Mouse (Mus musculus): ENCODE data around the gene Snx9. TPM values are rescaled to one million over a fixed set of nuclear protein-coding genes. Genes with fewer than 3 reads are reported as not detected.

Snx9 gene
- total RNA-seq, 2 experiments from 2014 or later, result 21.5 to 22.4 TPM

DNA sequence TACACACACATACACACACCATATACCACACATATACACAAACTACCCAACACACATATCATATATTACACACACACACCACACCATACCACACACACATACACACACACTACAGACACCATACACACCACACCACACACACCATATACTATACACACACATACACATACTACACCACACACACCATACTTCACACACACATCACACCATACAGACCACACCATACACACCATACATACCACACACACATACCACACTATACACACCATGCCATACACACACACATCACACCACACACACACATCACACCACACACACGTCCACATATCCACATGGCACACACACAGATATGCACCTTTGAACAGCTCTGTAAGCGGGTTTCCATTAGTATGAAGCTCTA lies 34.3 kb upstream of the Snx9 start:
- DNase-seq, result no peak

DNA sequence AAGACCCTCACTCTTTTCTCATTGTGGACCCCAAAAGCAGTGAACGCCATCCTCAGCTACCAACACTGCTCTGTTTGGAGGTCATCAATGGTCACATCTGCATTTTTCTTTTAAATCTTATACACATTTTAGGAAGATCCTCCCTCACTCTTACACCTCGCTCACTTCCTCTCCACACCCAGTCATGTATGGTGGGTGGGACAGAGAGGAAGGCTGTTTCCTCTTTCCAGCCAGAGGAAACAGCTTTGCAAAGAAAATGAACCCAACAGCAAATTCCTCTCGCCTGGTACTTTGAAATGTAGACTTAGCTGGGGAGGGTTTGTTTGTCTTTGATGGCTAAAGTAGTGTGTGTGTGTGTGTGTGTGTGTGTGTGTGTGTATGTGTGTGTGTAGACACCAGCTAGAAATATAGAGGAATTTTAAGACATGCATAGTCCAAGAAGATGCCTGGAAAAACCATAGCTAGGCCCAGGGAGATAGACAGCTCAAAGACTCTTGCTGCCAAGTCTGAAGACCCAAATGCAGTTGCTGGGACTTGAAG lies 33.2 kb upstream of the Snx9 start:
- no peak for DNase-seq

DNA sequence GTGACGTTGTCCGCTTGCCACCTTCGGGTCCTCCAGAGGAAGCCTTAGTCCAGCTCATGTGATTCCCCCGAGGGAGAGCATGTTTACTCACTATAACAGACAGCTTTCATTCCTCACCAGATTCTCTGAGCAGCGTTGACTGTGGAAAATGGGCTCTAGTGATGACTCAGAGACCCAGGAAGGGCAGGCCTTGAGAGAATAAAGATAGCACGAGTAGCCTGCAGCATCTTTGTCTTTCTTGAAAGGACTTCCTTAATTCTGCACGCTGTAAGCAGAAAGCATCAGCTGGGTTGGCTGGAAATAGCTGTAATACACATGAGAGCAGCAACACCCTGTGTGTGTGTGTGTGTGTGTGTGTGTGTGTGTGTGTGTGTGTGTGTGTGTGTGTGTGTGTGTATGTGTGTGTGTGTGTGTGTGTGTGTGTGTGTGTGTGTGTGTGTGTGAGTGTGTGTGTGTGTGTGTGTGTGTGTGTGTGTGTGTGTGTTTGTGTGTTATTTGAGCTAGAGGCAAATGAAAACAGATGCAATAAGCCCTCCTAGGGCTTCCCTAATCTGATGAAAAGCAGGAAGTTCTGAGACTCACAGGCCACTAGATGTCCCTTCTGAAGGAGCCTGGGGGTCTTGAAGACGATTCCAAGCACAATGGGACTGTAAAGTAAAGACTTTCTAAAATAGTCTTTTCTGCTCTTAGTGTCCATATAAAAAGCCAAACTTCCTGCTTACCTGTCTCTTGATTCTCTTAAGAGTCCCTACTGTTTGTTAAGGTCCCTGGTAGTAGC lies 27.1 kb upstream of the Snx9 start:
- no peak for DNase-seq

DNA sequence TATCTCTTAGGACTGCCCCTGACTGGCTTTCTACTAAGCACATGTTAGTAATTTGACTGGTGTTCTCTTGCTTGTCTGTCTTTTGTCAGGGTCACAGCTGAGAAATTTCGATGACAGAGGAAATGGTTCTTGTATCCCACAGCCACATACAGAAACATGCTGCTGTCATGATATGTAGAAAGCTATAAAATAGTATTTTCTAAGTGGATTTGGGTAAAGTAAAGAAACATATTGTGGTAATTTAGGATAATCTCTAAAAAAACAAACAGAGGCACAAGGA lies 26.5 kb upstream of the Snx9 start:
- no peak for DNase-seq

DNA sequence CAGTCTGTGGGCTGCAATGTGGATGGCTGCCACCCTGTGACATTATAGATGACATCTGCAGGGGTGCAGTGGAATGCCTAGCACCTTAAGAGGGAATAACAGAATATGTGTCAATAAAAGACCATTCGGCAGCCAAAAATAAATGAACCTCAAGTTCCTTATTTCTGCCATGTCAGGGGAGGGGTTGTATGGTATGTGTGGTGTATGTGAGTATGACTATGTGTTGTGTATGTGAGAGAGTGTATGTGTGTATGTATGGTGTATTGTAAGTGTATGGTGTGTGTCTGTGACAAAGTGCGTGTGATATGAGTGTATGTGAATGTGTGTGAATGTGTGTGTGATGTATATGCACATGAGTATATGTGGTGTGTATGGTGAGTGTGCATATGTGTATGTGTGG lies 23.3 kb upstream of the Snx9 start:
- DNase-seq, result no peak

DNA sequence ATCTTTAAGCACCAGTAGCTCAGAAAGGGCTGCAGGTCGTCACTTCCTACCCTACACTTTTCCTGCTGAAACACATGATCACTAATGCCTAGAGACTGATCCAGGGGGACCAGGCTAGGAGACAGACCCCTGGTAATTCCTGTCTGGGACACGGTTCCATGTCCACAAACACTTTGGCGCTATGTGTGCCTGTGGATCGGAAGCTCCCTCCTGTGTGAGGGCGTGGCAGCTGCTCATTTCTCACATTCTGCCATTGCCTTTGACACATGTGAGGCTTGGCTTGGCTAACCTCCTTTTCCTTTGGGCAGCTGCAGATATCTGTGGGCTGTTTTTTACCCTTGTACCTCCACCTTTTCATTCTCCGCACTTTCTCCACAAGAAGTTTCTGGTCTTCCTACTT lies 22.0 kb upstream of the Snx9 start:
- no peak for DNase-seq

DNA sequence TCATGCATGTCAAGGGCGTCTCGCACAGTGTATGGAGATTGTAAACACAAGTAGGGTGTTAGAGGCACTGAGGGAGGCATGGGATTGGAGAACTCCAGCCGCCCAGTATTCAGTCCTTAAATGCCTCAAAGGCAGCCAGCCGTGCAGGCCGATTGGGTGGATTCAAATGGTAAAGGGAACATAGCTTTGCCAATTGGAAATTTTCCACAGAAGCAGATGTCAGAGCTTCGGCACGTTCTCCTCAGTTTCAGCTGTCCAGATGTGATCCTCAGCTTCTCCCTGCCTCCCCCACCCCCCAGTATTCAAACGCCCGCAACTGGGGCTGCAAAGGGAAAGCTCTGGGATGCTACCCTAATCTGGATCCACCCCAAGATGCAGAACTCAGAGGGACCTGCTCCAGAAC lies 21.3 kb upstream of the Snx9 start:
- DNase-seq, result no peak

DNA sequence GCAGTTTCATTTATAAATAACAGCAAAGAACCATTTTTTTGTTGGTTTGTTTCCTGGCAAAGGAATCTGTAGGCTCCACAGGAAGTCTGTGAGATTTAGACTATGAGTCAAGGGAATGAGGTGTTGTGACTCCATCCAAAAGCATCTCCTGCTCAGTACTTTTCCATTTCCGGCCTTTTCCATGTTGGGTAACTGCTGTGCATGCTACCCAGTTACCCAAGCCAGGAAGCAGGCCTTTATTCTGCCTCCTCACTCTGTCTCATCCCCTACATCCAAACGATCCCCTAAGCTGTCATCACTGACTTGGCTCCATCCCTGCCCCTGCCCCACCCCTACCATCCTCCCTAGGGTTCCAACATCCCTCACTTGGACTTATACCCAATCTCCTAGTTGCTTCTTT lies 18.6 kb upstream of the Snx9 start:
- DNase-seq, result no peak

DNA sequence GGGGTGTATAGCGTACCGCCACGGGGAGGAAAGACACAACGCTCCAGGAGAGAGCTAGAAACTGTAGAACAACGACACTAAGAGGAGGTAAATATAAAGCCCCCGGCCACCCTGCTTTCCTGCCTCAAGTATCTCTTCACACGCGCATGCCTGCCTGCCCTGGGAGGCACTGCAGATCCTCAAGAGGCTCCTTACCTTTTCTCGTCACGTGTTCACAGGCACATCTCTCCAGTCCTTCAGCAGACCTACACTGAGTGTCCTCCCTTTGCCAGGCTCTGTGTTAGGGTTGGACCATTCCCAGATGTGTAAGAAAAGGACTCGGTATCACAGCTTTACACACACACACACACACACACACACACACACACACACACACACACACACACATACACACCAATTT lies 18.1 kb upstream of the Snx9 start:
- no peak for DNase-seq

DNA sequence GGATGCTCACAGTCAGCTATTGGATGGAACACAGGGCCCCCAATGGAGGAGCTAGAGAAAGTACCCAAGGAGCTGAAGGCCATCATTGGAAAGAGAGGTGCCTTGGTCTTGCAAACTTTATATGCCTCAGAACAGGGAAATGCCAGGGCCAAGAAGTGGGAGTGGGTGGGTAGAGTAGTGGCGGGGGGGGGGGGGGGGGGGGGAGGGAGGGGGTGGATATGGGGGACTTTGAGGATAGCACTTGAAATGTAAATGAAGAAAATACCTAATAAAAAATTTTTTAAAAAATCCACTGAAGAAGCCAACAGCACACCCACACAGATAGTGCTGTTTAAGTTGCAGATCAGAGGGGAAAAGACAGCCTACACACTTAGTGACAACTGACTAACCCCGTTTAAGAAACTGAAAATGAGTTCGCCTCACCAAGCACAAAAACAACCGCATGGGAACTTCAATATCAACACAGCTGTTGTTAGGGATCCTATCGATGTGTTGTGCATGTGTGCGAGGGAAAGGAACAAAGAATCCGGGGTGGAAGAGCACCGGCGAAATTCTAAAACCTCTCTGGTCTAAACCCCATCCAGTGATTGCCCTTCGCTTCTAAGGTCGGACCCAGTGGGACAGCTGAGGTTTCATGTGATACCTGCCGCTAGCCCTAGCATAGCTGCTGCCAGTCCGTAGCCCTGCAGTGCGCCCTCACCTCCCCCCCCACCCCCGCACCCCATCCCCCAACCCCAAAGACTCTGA lies 13.1 kb upstream of the Snx9 start:
- no peak for DNase-seq

DNA sequence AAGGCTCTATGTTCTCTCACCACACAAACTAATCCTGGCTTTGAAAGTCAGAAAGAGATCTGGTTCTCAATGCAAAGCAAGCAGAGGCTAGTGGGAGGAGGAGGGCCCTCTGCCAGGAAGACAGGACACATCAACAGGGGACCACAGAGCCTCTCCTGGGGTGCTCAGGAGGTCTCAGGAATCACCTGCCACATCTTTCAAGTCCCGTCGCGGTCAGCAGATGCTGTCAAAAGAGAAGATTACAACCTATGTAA lies 12.6 kb upstream of the Snx9 start:
- DNase-seq, result no peak

DNA sequence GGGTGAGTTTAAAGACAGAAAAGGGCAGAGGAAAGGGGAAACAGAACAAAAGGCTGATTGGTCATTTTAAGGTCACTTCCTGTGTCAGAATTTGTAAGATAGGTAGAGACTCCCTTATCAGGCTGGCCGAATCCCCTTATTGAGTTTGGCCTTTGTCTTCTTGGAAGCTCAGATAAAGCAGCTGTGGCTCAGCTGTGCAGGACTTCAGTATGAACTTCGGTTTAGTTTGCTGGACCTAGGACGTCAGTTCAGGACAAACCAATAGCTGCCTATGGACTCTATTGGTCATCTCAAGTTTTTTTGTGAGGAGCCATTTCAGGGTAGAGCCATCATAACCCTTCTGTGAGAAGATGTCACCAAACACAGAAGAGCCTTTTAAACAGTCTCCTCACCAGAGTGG lies 12.2 kb upstream of the Snx9 start:
- no peak for DNase-seq

DNA sequence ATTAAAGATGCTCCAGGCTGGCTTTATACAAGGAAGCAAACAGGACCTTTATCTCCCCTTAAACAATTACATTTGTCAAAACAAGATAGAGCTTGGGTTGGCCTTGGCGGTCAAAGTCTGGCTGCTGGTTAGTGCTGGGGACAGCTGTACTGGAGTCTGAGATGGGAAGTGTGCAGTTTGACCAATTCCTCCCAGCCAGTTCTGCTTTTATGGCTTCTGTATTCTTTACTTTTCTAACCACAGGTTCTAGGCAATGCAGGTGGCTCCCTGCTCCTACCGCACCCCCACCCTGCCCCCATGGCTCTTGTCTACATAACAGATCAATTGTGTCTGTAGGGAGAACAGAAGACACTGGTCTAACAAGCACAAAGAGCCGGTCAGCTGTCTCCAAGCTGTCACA lies 11.2 kb upstream of the Snx9 start:
- no peak for DNase-seq

DNA sequence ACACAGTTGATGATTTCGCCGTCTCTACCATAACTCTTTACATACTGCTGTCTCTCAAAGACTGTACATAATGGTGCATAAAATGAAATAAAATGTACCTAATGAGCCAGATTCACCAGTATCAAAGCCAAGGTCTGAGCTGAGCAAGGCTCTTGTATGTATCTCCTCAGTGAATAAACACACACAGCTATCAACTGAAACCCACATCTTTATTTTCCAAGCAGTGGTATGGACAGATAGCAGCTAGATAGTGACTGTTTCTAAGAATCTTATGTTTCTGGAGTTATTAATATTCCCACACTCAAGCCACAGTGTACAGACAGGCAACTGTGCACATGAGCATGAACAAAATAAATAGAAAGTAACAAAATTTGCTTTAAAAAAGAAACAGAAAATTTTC lies 10.7 kb upstream of the Snx9 start:
- no peak for DNase-seq

DNA sequence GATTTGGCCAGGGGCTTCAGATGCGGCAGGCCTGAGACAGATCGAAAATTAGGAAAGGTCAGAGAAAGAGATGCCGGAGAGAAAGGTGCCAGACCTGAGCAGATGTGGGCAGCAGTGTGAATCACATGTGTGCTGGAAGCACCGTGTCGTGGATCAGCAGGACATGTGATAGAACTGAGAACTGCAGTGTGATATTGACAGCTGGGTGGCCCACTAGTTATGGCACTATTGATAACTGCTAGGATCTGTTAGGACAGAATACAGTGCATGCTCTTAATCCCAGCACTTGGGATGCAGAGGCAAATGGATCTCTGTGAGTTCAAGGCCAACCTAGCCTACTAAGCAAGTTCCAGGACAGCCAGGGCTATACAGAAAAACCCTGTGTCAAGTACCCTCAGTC lies 10.3 kb upstream of the Snx9 start:
- DNase-seq, result no peak

DNA sequence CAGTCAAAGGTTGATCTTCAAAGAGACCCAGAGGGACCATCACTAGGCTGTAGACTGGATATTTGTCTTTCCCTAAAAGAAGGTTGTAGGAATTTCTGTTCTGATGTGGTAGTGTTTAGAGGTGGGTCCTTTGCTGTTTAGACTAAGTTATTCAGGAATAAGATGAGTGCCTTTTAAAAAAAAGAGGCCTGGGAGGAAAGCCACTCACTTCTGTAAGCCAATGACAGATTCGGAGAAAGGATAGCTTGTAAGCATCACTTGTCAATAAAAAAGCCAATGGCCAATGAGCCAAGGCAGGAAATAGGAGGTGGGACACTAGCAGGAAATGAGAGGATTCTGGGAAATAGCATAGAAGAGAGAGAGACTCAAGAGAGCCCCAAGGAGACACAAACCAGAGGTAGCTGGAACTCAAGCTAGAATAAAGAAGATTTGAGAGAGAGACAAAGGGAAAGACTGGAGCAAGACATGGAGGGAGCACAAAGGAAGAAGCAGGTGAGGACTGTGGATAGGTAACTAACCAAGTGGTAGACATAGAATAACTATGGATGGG lies 9.8 kb upstream of the Snx9 start:
- DNase-seq, result no peak

DNA sequence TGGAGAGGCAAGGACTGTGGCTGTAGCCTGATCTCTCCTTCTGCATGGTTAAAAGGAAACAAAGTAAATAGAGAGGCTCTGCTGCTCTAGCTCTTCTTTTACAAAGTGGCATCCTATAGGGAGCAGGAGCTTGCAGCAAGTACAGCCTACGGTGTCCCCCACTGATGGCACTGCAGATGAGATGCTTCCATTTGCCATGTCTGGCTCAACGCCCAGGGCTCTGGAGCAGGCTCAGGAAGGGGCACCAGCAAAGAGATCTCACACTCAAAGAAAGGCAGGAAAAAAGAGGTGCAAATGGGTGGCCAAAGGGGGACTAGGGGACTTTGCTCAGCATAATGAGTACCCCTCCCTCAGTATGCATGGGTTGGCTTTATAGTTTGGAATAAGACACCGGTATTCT lies 7.0 kb upstream of the Snx9 start:
- DNase-seq, result no peak

DNA sequence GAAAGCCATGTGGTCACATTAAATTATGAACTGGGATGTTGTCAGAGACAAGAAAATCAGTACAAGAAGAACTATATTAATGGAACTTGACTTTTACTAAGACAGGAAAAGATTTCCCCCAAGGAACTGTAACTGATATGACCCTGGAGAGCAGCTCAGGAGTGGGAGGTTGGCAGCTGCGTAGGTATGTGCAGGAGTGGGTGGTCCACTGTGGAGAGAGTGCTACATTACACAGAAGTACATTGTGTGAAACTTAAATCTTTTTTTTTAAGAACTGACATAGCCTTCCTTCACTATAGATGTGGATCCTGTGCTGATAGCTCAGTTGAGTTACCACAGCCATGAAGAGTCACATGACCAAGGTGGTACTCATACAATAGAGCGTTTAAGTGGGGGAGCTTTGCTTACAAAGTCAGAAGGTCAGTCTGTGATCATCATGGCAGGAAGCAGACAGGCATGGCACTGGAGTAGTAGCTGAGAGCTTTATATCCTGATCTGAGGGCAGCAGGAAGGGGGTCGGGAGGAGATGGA lies 6.3 kb upstream of the Snx9 start:
- DNase-seq, result no peak

DNA sequence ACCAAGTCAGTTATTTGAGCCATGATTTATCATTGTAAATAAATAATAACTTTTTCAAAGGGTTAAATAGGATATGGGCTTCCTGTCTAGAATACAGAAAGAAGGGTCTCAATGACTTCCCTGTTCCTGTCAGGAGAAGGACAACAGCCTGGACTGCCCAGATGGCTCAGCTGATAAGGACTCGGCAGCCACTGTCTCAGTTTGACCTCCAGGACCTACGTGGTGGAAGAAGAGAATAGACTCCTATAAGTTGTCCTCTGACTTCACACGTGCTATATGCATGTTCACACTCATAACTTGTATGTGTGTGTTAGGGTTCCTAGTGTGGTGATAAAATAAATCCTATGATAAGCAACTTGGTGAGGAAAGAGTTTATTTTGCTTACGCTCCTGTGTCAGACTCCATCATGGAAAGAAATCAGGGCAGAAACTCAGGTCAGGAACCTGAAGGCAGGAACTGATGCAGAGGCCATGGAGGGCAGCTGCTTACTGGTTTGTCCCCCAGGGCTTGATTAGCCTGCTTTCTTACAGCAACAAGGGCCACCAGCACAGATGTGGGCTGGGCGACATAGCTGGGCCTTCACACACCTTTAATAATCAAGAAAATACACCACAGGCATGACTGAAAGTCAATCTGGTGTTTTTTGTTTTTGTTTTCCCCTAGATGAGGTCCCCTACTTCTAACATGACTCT lies 1.4 kb upstream of the Snx9 start:
- no peak for DNase-seq

DNA sequence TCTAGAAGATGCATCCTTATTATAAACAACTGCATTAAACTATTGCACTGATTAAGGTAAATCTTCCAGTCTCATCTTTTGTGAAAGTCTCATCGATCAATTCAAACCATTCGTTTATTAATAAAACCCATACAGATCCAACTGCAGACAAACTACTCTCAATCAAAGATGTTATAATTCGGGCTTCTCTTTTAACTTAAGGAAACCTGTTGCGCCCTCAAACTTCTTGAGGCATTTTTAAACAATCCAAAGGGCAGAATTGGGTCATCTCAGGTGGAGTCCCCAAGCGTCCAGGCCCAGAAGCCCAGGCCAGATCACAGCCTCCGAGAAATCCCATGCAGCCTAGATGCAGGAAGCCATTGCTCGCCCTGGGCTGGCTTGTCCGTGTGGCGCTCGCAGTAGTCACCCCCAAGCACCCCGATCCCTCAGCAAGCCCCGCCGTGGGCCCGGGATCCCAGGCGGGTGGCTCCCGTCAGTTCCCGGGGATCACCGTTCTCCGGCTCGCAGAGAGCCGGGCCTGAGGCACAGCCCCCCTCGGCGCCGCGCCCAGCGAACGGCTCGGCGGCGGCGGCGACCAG lies 490 bp upstream of the Snx9 start:
- no peak for DNase-seq

DNA sequence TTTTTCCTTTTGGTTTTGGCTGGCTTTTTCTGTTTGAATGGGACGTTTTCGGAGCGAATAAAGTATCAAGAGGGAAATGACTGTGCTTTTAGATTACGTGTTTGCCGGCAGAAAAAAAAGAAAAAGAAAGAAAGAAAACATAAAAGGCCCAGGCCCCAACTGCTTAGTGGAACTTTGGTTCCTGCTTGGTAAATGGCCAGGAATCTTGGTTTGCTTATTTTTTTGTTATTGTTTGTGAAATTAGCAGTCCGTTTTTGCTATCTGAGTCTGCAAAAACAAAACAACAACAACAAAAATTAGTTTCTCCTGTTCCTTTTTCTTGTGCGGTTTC lies 779 bp downstream of the Snx9 start:
- DNase-seq, result no peak

DNA sequence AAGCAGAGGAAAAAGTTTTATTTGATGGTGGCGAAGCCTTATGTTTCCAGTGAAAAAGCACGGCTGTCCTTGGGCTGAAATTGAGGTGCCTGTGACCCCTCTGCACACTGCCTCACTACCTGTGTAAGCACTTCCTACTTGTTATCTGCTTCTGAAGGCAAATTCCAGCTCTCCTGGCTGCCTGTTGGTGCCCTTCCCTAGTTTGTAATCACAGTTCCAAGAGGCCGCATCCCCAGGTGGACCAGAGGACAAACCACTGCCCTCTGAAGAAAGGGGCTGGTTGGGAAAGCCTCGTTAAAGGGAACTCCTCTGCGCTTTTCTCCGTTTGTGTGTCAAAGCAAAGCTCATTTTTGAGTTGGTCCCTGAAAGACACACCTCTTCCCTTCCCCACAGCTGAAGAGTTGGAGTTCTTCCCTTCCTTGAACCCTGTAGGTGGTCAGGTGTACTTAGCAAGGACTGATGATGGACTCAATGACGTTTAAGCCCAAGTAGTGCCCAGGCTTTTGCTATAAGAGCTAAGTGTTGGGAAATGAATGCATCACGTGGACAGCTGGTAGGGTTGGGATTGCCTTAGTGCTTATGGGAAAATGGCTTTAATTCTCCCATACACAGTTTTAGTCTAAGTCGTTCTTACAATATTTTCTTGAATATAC lies 2.0 kb downstream of the Snx9 start:
- no peak for DNase-seq

DNA sequence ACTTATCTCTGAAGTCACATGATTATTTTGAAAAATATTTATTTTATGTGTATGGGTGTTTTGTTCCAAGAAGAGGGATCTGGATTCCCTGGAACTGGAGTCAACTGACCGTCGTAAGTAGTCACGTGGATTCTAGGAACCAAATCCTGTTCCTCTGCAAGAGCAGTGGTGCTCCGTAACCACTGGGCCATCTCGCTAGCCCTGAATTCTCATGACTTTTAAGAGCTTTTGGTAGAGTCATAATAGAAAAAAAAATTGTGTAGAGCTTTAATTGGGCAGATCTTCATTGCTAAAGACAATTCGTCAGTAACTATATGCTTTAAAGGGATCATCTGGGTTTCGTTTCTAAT lies 2.5 kb downstream of the Snx9 start:
- DNase-seq, result no peak

All from gastrocnemius, postnatal 25 days (tissue).